Mouse (Mus musculus): ENCODE measurements around the gene Med23. TPM values are rescaled to one million over a fixed set of nuclear protein-coding genes. Genes with fewer than 3 reads are reported as not detected.

Med23 gene
- 10 to 100 TPM; 14.0 to 15.6 TPM for total RNA-seq (2021)
- long read RNA-seq, experiment 1, full-length matches to known transcripts: 1 of 1 reads
- long read RNA-seq, experiment 1, partial matches to known transcripts: 0 of 1 reads
- long read RNA-seq, experiment 1, other reads (novel, unspliced or antisense): 0 of 1 reads
- long read RNA-seq, experiment 2, partial matches to known transcripts: 2 of 2 reads
- long read RNA-seq, experiment 2, other reads (novel, unspliced or antisense): 0 of 2 reads

DNA sequence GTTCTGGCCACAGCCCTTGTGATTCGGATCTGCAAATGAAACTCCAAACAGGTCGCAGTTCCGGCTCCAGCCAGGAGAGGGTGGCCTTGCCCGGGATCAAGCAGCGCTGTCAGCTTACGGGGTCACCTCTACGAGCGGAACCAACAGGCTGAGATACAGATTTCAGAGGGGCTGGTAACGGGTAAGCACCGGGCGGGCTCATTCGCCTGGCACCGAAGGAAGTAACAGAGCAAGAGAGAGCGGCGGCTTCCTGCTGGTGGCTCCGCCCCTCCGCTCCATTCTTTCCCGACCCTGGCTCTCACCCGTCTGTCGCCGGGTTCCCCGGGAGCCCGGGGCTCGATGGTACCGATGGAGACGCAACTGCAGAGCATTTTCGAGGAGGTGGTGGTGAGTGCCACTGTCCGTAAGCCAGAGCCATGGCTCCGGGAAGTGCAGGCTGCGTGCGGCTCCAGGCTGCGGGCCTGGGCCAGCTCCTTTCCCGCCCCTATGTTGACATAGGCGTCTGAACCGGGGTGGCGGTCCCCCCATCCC is at the start of gene Med23:
Med23 (plus strand) TSS at position 227 of the 531 bp plus-strand sequence.
- DNase-seq: peak; percentile 98 to 99

DNA sequence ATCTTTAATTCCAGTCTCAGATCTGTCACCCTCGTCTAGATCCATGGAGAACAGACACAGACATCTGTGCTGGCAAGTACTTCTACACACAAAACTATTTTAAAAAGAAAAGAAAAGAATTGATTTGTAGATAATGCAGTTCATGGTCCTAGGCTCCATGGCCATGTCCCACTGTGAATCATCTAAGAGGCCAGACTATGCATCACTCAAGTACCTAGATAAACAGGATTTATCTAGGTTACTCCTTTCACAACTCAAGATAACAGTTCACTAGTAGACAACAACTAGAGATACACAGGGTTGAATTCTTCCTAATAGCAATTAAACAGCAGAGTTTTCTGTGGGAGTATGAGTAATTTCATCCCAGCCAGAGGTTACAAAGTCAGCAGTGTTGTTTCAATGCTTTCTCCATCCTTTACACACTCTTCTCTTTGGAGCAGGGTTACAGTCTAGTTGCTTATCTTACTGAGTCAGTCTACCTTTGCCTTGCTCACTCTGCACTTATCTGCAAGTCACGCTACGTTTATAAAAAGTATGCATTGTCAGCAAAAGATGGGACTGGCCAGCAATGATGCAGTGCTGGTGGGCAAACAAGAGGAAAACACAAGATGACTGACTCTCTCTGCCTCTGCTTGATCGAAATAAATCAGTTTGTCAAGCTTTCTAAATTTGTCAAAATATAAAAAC is 47.7 kb upstream of the Med23 start:
- DNase-seq: no peak

- DNase-seq: no peak
These were observed 46.9 kb upstream of the Med23 start for GRCm38 (mm10) chr10:24822842-24823241.

DNA sequence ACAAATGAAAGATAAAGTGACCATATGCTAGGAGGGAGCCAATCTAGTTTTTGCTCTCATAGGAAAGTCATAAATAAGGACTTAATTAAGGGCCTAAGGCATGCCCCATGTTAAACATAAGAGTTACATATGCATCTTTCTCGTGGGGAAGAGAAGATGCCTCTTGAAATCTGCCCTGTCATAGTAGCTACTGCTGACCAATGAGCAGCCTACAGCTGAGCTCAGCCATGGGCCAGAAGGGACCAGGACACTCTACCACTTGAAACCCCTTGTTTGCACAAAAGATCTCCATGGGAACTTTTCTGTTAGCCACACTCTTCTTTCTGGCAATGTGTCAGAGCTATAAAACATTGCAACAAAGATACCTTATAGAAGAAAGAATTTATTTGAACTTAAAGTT is 46.5 kb upstream of the Med23 start:
- DNase-seq: no peak

DNA sequence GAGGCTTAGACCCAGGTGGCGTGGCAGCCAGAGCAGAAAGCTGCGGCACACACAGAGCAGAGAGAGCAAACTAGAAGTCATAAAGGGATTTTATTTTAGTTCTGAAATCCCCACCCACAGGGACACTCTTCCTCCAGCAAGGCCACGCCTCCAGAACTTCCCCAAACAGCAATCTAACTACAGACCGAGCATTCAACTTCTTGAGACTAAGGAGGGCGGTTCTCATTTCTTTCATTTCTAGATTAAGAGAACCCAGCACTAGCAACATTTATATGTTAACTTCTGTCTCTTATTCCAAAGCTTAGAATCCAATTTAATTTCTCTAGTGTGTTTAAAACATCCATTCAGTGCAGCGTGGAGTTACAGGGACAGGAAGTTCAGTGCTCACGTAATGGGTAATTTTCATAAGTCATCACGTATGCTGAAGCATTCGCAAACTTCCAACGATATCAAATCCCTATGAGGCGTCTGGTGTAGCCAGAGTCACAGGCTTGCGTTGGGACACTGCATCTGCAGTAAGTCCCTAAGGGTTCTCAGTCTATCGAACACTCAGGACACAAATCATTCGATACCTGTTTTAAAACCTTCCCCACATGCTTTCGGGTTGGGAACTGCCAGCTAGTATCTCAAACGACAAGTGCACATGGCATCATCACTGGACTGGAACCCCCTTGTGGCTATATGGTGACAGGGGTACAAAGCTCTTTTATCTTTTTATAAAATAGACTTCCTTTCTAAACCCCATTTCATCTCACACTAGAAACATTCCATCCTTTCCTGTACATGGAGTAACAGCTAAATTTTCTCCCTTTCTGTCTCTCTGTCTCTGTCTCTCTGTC is 45.9 kb upstream of the Med23 start:
- DNase-seq: peak; percentile 36 to 43

DNA sequence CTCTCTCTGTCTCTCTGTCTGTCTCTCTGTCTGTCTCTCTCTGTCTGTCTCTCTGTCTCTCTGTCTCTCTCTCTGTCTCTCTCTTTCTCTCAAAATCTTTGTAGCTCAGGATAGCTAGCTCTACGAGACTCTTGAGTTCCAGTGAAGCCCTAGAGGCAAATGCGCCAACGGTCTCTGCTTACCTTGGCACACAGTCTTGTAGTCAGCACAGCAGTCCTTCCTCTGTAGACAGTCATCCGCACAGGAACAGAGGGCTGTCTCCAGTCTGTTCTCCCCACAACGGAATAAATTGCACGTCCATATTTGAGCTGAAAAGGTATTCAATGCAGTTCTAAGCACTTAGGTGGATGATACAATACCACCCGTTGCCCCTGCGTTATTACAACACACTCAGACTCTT is 45.2 kb upstream of the Med23 start:
- peak in 1 of 2 experiments; percentile 20 for DNase-seq

- DNase-seq: no peak
These were observed 44.2 kb upstream of the Med23 start for GRCm38 (mm10) chr10:24825456-24826081.

DNA sequence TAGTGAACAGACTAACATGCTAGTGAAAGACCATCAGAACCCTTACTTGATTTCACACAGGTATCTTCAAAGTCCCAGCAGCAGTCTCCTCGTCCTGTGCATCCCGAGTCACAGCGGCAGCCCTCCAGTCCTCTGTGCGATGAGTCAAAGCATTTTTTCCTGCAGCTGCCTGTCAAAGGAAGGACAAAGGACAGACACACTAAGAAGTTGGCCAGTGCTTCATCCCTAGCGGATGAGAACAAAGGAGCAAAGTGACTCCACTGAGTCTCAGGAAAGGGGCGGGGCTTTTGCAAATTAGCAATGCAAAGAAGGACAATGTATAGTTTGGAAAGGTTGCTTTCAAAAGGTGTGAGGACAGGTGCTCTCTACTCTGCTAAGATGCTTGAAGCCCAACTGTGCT is 43.7 kb upstream of the Med23 start:
- DNase-seq: no peak

DNA sequence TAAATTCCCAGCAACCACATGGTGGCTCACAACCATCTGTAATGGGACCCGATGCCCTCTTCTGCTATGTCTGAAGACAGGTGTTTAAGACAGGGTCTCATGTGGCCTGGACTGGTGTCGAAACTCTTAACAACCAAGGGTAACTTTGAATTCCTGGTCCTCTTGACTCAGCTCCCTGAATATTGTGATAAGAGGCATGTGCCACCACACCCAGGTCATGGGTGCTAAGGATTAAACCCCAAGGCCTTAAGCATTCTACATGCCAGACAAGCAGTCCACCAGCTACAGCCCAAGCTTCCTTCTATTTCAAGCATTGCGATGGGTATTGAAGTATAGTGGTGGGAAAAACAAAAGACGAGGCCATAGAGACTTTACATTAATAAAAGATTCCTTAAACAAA is 41.6 kb upstream of the Med23 start:
- DNase-seq: no peak

GRCm38 (mm10) chr10:24830448-24830847 is 39.3 kb upstream of the Med23 start:
- no peak for DNase-seq

DNA sequence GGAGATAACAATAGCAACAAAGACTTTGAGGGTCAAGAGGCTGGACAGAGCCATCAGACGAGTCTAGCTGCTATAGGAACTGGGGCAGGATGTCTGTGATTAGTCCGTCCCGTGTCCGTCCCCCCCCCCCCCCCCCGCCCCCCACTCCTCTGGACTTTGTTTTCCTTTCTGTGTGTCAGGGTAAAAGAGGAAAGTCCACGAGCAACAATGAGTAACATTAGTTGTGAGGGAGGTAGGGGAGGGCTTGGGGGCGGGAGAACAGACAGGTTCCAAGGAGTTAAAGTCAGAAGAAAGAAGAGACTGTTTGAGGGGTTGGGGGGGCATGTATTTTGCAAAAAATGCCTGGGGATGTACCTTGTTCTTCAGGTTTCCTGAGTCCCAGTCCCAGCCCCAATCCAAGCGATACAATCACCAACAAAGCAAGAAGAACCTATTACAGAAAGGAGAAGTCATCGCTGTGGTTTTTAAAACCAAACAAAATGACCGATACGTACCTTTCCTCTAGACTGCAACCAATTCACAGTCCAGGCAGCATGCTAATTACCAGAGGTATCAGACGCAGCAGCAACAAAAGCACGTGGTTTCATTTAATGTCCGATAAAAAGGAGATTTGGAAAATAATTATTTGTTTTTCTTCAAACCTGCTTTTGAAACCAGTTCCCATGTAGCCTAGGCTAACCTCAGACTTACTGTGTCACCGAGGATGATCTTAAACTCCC is 38.2 kb upstream of the Med23 start:
- no peak for DNase-seq

- DNase-seq: no peak
These were observed 37.5 kb upstream of the Med23 start for GRCm38 (mm10) chr10:24832306-24832705.

DNA sequence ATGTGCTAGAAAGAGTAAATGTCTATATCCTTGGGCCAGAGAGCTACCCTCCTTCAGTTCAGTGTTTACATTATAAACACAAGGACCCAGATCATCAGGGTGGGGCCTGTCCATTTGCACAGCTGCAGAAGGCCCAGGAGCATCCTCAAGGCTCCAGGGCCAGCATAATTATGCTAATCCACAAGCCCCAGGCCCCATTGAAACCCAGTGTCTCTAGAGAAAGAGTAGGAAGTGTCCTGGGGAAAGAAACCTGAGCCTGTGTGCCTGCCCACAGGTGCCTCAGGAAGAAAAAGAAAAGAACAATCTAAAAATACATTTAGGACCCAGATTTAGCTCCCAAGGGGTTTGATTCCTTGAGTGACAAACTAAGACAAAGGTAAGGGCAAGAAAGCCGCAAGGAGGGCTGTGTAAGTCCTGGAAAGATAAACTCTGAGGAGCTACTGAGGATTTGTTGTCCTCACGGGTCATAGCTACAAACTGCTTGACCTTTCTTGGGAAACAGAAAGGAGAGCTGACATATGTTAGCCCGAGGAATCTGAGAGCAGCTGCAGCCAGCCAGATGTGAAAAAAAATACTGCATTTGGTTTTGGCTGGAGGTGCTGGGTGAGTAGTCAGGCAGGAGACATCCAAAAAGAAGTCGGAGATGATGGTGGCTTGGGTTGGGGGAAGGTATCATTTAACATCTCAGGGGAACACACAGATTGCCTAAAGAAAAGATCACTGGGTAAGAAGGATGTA is 35.0 kb upstream of the Med23 start:
- DNase-seq: no peak

DNA sequence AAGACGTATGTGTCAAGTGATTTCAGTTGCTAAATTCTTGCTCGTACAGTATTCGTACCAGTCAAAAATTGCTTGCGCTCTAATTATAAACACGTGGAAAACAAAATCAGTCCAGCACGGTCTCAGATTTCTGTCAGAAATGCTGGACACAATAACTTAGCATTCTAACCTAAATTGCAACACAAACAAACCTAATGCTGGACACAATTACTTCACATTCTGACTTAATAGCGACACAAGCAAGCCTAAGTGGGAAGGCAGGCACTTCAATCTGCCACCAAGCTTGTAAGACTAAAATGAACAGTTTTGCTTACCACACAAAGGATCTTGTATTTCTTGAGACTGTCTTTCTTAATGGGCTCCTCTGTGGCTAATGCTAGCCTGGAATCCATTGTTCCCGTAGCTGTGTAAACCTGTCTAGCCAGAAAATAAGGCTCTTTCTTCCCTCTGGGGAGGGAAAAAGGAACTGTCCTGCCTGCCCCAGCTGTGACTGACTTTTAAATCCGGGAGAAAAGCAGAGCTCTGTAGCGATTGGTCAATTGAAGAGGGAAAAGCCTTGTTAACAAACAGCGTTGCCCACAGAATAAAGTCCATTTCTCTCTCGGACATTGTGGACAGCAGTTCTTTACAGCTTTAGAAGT is 34.0 kb upstream of the Med23 start:
- DNase-seq: peak; percentile 32 to 44

GRCm38 (mm10) chr10:24836366-24837038 is 33.3 kb upstream of the Med23 start:
- DNase-seq: peak in 1 of 2 experiments; percentile 24

DNA sequence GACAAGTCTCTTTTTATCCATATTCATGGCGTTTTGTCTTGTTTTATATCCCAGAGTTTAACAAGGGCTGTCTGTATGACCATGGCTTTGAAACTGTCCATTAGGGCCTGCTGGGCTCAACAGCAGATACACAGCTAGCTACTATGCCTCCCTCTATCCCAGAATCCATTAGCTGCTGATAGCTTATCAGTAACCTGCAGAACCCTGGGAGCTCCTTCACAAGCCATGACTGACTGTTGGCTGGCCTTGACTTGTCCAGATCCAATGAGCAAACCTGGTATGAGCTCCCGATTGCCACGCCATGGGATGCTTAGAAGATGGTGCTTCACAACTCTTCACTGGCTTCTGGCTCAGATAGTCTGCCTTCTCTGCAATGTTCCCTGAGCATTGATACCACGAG is 29.0 kb upstream of the Med23 start:
- no peak for DNase-seq

GRCm38 (mm10) chr10:24841998-24842397 is 27.8 kb upstream of the Med23 start:
- DNase-seq: no peak

GRCm38 (mm10) chr10:24842676-24843075 is 27.1 kb upstream of the Med23 start, which contains the start of gene Enpp3:
Gene Enpp3, minus strand, starts transcription at chr10:24842823.
- no peak for DNase-seq

DNA sequence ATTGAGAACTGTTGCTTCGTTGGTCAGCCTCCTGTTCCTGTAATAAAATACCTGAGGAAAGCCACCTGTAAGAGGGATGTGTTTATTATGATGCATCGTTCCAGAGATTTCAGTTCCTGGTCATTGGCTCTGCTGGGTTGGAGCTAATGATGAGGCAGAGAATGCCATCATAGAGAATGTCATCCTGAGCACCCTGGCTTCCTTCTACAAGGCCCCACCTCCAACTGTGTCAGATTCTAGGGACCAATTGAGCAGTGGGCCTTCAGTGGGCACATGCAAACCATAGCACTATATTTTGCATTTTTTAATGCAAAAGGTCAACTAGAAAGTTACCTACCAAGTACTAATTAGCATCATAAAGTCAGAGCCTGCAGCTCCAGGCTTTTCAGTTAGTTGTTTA is 6.6 kb upstream of the Med23 start:
- no peak for DNase-seq

- no peak for DNase-seq
These were observed 5.4 kb upstream of the Med23 start for GRCm38 (mm10) chr10:24864434-24864833.
